Mouse (Mus musculus) liver, postnatal 0 days (tissue): Measurements from ENCODE around the gene Ano1.

Experiments used
- CTCF ChIP-seq: sonication (generic); IDR thresholded peaks from 2 replicates; pipeline ENCODE4 v1.5.1; 2016; ENCODE audit warnings: antibody characterized with exemption, low read depth
- EP300 ChIP-seq: IDR thresholded peaks from 2 replicates; pipeline ENCODE4 v1.6.1; 2016; ENCODE audit warnings: antibody characterized with exemption, low read depth, mild to moderate bottlenecking

- no peak for TF ChIP-seq EP300
- no peak for TF ChIP-seq CTCF
Observed at GRCm38 (mm10) chr7:144634450-144634849, 117.3 kb downstream of the Ano1 start.
